Mouse (Mus musculus) 3T3-L1 (cell line): ENCODE results near the gene Dvl2.

Source experiments
- DNase-seq: peaks from one replicate; pipeline ENCODE4 v3.0.0-alpha.2; 2015; ENCODE audit warnings: low read depth, low spot score

Dvl2 gene

GRCm38 (mm10) chr11:70028401-70029129 is 28.2 kb downstream of the Dvl2 start:
- DNase-seq = peak; percentile 85

- peak; percentile 95 for DNase-seq
These were observed 28.9 kb downstream of the Dvl2 start for GRCm38 (mm10) chr11:70029130-70029801.

GRCm38 (mm10) chr11:70029829-70030550 is 29.6 kb downstream of the Dvl2 start:
- DNase-seq = no peak

- no peak for DNase-seq
These were observed 30.4 kb downstream of the Dvl2 start for GRCm38 (mm10) chr11:70030651-70031320.

DNA sequence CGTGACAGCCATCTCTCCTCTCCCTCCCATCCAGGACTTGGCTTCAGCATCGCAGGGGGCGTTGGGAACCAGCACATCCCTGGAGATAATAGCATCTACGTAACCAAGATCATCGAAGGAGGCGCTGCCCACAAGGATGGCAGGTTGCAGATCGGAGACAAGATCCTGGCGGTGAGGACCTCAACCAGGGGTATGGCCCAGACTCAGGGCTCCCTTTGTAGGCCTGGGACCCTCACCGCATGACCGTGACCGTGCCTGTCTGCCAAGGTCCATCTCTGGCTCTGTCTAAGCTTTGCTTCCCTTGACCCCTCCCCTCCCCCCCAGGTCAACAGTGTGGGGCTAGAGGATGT is 30.9 kb downstream of the Dvl2 start:
- DNase-seq = no peak

DNA sequence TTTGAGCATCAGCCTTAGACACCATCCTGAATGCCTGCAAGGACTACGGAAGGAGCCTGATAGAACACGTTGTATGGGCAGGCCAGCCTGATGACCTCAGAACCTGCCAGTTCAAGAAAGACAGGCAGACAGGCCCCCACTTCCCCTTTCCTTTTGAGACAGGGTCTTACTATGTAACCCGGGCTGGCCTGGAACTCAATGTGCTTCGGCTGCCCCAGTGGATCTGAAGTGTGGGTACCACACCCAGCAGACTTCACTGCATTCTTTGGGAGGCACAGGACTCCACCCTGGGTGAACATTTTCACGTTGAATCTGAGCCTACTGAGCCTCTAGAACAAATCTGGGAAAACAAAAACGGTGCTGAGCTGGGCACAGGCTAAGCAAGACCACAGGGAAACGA is 37.8 kb downstream of the Dvl2 start:
- DNase-seq = no peak

DNA sequence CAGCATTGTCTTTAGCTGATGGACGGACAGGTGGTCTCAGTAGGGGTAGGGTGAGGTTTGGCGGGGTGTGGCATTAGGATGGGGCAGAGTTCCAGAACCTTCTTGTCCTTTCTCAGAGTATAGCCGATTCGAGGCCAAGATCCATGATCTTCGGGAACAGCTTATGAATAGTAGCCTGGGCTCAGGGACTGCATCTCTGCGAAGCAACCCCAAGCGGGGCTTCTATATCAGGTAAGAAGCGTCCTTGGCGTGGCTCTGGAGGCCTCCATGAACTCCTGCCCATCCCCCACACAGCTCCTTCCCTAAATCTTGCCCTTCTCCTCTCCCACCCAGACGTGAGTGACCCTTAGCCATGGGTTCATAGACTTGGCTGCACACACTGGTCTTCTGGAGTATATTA is 39.2 kb downstream of the Dvl2 start:
- no peak for DNase-seq

DNA sequence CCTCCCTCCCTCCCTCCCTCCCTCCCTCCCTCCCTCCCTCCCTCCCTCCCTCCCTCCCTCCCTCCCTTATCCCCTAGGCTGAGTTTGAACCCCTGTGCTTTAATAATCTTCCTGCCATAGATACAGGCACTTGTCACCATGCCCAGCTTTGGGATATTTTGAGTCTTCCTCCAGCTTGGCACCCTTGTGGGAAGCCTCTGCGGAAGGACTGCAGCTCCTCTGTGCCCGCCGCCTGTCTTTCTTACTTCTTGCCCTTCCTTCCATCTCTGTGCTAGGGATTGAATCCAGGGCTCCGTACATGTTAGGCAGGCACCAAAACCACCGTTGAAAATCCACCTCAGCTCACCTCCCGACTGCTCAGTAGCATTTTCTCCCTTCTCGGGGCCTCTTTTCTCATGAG is 39.8 kb downstream of the Dvl2 start:
- DNase-seq = no peak

GRCm38 (mm10) chr11:70042309-70043085 is 42.1 kb downstream of the Dvl2 start:
- DNase-seq = no peak

- no peak for DNase-seq
These were observed 43.3 kb downstream of the Dvl2 start for GRCm38 (mm10) chr11:70043665-70044064.

- DNase-seq = no peak
These were observed 45.0 kb downstream of the Dvl2 start for GRCm38 (mm10) chr11:70045435-70045834.

DNA sequence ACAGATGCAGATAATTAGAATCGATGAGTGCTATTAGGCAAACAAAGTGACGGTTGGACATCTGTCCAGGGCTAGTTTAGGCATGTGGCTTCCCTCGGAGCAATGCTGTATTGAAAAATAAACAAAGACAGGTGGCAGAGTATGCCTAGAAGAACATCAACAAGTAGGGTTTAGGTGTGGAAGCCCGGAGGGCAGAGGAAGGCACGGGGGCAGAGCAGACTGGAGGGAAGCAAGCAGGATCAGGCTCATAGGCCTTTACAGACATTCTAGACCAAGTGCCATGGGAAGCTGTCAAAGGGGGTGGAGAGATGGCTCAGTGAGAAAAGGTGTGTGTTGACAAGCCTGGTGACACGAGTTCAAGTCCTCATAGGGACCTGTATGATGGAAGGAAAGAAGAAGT is 49.0 kb downstream of the Dvl2 start:
- no peak for DNase-seq

DNA sequence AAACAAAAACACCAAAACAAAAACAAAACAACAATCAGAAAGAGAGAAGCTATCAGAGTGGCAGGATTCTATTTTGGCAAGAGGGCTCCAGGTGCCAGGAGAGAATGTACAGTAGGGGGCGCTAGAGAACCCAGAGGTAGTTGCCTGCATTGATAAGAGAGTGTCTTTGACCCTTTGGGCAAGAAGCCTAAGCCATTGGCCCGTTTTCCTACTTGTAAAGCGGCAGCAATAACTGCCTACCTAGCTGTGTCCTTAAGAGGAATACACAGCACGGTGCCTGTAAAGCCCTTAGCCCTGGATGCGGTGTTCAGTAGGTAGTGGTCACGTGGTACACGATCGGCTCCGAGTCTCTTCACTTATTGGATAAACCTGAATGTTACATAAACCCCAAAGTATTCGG is 49.4 kb downstream of the Dvl2 start:
- DNase-seq = peak; percentile 22

- DNase-seq = no peak
These were observed 52.8 kb downstream of the Dvl2 start for GRCm38 (mm10) chr11:70053156-70053555.

DNA sequence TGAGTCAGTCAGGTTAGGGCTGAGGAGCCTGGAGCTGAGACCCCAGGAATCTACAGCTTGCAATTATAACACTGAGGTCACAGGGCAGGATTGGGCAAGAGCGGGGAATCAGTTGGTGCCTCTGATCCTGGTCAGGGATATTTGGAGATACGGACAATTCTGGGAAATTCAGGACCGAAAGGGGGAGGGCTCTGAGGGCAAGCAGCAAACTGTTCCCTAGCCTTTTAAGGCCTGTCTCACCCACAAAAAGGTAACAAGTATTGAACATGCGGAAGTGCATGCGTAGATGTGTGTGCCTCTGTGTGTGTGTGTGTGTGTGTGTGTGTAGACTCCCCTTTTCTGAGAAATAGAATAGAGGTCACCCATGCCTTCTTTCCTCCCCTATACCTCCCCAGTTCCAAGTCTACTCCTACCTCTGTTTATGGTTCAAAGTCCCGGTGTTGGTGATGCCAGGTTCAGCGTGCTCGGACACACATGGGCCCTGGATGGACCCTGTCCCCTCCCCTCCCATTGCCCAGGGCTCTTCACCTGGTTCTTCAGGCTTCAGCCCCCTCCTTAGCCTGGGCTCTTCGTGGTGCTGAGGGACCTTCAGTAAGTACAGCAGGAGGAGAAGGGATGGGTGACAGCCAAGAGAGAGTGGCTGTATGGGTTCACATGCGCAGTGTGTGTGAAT is 53.6 kb downstream of the Dvl2 start, which contains the start of gene Asgr1:
TSS of gene Asgr1 (plus strand) at position 188 of the 673 bp plus-strand sequence.
- no peak for DNase-seq

DNA sequence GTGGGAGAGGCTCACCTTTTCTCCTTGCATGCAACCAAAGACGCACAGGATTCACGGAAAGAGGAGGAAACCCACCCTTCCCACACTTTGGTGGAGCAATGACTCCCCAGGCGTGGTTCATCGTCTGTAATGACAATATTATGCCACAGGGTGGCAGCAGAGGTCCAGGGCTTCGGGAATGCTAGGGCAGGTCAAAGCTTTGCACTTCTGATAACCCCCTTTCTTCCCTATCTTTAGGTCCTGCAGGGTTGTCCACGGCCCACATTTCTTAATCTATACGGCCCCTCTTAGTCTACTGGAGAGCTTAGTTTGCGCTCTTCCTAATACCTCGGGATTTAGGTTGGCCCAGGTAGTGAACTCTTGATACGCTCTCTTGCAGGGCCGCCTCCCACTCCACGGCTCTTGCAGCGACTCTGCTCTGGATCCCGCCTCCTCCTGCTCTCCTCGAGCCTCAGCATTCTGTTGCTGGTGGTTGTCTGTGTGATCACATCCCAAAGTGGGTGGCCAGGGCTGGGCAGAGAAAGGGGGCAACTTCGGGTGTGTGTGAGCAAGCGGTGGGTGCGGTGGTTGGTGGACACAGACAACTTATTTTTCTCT is 55.3 kb downstream of the Dvl2 start:
- DNase-seq = peak; percentile 81

DNA sequence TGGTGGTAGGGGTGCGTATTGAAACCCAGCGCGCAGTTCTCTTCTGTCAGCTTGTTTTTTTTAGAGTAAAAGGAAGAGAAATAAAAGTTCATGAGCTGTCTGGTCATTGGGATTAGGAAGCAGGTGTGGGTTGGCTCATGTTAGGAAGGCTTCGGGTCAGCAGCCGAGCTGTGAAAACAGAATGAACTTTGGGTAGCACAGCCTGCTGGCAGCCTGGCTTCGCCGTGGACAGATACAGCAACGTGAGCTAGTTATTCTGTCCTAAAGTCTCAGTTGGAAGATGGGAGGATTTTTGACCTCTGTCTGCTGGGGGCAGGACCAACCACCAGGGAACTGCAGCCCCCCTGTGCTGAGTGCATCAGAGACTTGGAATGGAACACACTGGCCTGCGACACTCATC is 57.4 kb downstream of the Dvl2 start:
- no peak for DNase-seq

- no peak for DNase-seq
These were observed 59.5 kb downstream of the Dvl2 start for GRCm38 (mm10) chr11:70059930-70060329.
